Mouse (Mus musculus) lung, adult 18-20 months (tissue): ENCODE data around the gene Hdac7.

ENCODE experiments used
- DNase-seq, 2 experiments: peaks; one replicate each; pipeline ENCODE4 v3.0.0; 2022; ENCODE audit warnings: mixed read lengths in 2 of 2

Gene Hdac7

DNA sequence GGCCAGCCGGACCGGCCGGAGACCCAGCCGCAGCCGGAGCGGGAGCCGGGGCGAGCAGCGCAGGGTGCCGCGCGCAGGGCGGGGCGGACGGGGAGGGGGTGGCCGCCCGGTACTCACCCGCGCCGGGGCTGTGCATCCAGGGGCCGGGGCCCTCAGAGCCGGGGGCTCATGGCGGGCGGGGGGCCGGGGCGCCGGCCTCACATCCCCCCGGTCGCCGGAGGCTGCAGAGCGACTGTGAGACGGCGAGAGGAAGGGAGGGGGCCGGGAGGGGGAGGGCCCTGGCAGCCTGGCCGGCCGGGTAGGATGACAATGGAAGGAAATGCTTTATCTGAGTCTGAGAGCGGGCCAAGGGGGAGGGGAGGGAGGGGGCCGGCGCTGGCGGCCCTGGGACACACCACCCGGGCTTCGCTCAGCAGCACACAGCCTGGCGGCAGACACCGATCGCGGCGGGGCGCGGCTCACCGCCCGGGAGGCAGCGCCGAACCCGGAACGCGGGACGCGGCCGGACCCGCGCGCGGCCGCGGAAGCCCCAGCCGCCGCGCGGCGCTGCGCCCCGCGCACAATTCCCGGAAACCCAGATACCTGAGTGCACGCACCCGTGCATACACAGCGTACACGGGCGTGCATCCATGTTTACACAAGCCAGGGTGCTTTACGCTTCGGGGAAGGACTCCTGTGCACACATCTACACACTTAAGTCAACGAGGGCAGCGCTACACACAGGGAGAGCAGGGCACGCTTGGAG lies 12.9 kb downstream of the Hdac7 start:
- DNase-seq = peak; percentile 74 to 82

DNA sequence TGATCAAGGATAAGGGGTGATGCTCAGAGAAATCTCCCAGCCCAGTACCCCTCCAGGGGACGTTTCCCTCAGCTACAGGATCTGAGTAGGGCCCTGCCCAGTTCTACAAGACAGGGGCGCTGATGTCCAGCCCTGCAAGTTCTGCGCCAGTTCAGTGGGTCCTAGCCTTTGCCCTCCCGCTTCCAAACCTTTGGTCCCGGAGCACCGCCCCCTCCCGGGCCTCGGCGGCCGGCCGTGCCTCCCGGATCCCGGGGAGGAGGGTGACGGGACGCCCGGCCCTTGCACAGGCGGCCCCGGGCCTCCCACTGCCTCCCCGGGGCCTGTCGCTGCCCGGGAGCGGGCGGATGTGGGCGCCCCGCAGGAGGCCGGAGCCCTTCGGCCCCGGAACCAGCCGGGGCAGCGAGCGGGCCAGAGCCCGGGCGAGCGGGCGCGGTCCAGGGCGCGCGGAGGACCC lies 13.5 kb downstream of the Hdac7 start:
- peak; percentile 60 to 74 for DNase-seq

DNA sequence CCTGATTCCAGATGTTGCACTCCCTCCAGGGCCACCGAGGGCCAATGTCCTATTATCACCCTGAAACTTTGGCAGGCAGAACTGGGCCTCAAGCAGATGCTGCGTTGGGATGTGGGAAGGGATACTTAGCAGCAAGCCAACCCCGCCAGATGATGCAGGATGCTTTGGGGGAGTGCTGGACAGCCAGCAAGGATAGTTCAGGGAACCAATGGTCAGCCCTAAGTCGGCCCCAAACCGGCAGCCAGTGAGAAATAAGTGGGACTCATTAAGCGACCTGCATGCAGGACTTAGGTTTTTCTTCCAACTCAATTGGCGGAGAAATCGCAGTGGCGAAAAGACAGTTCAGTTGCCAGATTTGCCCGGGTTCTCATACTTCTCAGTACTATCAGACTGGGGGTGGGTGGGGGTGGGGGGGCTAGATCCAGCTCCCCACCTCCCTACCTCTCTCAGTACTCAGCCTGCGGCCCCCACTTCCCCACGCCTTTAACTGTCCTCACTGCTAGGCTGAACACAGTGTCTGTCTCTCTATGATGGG lies 14.0 kb downstream of the Hdac7 start:
- peak in 1 of 2 experiments; percentile 21 for DNase-seq

DNA sequence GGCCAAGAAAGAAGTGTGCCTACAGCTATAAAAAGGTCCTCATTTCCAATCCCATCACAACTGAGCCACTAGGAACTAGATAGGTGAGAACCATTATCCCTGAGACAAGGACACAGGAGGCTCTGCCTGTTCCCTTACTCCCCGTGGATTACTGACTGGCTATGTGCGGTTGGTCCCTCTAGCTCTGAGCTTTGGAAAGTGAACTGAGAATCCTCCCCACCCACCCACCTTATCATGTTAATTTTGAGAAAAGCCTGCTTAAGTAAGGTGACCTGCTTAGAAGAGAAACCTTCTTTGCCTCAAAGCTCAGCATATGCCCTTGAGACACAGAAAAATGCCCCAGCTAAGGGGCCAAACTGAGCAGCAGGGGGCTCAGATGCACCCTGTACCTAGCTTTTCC lies 14.9 kb downstream of the Hdac7 start:
- DNase-seq = no peak

DNA sequence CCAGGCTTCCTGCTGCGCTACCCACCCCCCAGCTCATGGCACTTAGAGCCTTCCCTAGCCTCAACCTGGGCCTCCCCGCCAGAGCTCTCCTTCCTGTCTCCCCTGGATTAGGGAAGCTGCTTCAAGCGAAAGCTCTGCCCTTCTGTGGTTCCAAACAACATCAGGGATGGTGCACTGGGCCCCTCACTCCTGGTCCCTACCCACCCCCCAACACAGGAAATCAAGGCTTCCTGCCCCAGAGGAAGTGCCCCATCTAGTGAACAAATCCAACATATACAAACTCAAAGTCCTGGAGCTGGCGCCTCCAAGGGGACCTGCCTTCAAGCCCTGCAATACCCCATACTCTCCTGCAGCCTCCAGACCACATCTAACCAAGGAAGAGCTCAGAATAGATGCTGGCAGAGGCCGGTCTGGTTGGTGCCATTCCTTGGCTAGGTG lies 15.4 kb downstream of the Hdac7 start:
- DNase-seq = peak; percentile 71 to 78

DNA sequence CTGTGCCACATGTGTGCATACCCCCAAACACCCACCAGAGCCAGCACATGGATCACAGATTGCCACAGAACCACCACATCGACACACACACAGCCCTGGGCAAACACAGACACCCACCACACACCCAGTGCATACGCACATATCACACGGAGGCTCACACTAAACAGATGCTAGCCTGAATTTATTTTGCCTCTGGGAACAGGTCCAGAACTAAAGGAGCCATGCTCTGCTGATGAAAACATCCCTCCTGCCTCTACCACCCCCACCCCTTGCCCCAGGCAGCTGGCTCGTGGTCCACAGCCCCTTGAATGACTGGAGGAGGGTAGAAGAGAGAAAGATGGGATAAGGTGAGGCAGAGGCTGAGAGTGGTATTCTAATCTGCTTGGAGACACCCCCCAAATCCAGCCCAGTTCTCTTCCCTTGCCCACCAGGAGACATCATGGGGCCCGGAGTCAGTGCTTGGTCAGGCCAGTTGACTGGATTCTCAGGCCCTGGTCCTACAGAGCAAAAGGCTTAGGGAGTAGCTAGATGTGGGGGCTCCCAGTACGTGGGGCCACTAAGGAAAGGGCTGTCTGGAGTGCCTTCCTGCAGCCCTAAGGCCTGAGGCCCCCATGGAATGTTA lies 16.0 kb downstream of the Hdac7 start:
- no peak for DNase-seq

DNA sequence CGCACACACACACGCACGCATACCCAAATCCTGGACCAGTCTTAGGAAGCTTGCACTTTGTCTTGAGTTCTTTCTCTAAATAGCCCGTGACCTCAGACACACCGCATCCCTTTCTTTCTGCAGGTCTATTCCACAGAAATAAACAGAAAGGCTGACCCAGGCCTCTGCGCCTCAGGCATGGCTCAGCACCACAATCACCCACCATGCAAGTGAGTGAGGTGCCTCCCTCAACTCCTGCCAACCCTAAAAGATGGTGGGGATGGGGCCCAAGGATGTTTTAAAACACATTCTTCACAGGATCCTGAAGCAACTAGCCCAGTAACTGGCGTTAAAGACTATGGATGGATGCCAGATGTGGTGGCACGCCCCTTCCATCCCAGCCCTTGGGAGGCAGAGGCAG lies 16.9 kb downstream of the Hdac7 start:
- DNase-seq = no peak

DNA sequence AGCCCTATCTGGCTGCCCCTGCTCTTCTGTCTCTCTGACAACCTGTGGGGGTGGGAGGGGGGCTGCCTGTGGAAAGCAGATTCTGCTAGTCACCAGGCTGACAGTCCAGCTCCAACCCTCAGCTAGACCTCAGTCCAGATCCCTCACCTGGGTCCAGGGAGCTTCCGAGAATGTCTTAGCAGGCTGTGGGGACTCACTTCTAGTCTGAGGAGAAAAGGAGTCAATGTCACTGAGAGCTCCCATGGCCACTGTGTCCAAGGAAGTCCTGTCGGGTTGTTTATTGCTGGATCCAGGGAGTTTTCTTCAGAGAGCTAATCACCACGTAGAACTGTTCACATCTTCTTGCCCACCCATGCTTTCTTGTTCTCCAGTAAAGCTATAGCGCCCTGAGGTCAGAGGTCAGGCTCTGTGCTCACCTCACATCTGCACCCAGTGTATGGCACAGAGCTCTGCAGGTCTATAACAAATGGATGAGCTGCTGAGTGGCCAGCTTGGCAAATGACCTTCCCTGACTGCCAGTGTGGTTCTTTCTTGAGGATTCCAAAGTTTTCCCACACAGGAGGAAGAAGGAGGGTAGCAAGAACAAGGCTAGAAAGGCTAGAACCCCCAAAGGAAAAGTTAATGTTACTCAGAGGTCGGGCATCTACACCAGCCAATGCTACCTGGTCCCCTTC lies 17.6 kb downstream of the Hdac7 start:
- DNase-seq = no peak

DNA sequence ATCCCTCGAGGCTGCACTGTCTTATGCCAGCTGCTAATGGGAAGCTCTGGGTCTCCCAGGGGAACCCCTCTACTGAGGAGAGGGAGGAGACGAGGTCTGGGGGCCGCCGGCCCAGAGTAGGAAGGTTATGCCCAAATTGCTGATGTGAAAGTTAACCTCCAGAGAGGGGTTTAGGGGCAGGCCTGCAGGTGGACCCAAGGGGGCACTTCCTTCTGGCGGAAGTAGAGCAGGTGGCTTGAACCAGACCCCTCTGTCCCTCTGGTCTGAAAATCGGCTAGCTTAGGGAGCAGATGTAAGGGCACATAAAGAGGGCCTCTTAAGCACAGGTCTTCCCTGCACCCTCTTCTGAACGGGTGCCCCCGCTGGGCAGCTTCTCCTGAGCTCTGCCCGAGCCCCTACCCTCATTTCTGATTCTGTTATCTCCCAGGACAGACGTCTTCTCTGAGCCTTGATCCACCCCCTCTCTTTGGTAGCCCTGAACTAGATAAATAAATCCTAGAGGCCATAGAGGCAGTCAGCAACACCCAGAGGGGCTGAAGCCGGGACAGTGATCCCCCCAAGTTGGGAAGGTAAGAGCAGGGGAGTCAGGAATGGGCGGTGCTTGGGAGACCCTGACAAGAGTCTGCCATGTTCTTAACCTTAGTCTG lies 18.2 kb downstream of the Hdac7 start:
- DNase-seq = no peak

DNA sequence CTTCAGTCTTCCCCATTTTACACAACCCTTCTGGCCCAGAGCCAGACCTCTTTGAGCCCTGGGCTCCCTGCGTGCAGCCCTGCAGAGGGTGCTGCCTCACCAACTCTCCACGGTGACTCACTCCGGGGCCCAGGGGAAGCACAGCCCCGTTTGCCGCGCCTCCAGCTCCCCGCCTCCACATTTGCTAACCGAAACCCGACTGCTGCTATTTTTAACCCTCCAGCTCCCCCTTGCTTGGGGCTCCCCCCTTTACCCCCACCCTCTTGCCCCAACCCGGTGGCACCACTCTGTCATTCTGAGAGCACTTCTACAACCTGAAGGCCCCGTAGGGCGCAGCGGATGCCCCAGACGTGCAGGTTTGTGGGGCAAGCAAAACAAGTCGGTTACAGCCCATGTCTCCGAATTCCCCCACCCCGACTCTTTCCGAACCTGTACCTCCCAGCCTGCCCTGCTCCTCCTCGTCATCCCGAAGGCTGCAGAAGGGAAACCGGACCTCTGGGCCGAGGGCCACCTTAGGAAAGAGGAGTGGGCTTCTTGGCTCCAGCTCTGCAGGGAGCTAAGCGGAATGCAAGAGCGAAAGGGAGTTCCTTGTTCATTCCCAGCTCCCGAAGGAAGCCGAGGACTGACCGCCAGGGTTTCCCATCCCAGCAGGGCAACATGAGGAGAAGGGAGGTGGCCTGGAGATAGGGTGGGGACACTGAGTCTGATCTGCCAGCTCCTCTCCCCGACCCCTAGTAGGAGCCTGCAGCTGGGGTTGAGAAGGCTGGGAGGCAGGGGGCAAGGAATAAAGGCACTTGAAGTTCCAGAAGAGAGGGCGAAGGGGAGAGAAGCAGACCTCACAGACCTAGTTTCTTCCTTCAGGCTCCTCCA lies 19.0 kb downstream of the Hdac7 start:
- peak; percentile 93 to 96 for DNase-seq

DNA sequence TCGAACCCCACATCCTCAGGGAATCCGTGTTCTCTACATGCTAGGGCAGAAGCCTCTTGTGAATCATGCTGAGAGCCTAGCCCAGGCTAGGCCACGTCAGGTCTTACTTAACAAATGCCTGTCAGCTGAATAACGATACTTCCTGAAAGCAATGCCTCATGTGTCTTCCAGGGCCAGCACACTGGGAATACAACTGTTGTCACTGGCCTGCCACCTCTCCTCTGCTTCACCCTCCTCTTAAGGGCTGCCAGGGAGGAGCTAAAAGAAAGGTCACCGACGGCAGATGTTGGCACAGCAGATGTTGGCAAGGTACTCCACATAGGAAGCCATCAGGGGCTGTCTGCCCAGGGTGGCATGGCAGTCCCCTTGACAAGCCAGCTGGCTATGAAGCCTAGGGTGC lies 20.3 kb downstream of the Hdac7 start:
- DNase-seq = peak; percentile 38 to 61

DNA sequence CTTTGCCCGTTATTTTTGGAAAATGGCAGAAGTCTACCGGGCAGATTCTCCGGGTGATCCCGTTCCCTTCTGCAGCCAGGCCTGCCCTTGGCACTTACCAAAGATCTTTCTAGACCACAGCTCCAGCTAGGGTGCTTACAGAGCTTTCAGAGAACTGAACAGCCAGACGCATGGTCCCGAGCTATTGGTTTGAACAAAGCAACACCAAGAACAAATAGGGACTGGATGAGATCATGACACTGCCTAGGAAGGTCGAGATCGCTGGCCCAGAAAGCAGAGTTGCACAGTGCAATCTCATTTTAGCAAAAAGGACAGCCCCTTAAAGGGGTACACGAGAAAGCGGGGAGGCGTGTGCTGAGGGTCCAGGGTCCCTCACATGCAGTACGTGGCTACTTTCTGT lies 20.8 kb downstream of the Hdac7 start:
- no peak for DNase-seq

DNA sequence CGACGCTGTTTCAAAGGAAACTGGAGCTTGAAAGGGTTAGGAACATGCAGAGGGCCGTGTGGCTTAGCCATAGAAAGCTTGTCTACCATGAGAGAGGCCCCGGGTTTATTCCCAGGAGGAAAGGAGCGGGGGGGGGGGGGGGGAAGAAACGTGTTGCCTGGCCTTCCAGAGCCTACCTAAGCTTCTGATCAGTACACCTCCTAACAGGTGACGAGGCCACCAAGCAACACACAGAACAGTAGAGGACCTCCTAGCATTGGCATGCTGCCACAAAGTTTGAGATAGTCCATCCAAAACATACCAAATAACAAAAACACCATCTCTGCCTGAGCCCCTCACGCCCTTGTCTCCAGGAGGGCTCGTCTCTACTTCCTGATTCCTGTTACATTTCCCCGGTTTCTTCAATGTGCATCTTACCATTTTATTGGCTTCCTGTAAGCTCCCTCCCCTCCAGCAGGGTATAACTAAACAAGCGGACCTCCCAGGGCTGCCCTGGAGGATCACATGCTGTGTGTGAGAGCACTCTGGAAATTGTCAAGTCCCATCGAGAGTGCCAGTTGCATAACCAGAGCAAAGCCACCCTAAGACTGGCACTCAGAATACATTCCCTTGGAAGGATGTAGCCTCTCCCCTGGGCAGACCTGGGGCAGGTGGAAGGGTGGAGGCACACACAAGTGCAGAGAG lies 21.6 kb downstream of the Hdac7 start:
- DNase-seq = peak; percentile 91 to 93

DNA sequence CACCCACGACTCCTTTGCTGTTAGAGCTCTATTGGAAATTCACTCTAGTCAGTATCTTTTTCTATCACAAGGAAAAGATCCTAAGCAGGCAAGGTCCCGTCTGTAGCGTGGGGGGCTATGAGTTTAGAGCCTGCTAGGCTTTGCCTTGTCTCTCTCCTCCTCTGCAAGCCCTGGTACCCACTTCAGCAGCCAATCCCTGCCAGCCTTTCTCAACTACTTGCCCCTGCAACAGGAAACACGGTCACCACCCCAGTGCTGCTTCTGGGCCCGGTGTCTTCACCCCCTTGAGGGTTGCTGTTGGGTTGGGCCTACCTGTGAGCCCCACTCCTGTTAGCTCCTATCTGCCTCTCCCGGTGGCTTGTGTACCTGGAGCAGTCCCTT lies 22.3 kb downstream of the Hdac7 start:
- peak; percentile 38 to 60 for DNase-seq

DNA sequence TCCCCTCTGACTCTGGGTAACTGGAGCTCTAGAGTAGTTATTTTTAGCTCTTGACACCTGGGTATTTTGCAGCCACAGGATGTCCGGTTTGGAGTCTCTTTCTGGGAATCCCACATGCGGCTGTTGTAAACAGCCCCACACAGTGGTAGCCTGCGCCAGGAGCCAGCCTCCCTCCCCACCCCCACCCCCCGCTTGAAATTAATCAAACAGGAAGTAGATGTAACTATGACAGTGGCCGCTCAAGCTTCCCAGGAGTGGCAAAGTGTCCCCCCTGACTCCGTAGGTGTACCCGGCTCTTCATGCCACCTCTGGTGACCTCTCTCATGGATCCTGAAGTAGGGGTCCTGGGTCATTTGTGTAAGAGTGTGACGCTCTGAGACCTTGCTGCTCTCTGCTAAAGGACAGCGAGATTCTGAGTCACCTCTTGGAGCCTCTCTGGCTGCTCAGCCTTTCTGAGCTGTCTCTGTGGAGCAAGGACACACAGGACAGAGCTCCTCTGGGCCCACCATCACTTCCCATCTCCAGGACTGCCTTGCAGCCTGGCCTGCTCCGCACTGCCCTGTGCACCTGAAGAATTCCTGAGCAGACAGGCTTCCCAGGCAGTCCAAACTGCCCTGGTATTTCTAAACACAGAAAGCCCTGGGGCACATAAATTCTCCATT lies 22.9 kb downstream of the Hdac7 start:
- DNase-seq = peak; percentile 43 to 69

DNA sequence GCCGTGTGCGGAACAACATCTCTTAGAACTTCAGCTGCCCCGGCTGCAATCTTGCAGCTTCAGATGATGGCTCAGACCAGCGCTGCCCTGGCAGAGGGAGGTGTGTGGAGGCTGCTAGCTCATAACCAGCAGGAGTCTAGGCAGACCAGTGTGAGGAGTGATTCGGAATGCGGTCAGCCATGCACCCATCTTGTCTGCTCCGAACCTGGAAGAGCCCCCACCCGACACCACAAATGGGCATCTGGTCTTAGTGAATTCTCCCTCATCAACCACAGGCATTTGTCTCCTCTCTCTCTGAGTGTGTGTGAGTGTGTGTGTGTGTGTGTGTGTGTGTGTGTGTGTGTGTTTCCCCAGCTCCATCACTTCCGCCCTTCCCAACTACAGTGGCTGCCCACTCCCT lies 24.4 kb downstream of the Hdac7 start:
- DNase-seq = no peak

DNA sequence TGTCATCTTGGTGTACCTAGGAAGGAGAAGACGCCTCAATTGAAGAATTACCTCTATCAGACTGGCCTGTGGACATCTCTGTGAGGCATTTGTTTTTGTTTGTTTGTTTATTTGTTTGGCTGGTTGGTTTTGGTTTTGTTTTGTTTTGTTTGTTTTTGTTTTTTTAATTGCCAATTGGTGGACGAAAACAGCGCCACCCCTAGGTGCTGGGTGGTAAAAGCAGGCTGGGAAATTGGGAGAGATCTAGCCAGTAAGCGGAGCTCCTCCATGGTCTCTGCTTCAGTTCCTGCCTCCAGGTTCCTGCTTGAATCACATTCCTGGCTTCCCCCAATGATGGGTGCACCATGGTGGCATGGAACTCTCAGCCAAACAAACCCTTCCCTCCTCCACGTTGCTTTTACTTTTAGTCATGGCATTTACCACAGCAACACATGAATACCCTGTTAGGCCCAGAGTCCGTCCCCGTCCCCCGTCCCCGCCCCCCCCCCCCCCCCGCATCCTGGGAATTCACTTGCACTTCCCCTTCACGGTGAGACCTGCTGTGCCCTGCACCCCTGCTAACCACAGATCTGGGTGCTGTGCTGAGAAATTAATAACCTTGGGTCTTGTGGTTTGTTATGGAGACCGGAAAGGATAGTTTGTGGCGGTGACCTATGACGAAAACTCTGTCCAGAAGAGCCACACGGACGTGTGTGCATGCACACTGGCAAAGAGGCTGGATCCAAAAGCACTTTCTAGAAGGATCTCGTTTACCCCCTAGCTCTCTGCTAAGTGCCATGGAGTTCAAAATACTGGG lies 27.9 kb downstream of the Hdac7 start:
- no peak for DNase-seq

DNA sequence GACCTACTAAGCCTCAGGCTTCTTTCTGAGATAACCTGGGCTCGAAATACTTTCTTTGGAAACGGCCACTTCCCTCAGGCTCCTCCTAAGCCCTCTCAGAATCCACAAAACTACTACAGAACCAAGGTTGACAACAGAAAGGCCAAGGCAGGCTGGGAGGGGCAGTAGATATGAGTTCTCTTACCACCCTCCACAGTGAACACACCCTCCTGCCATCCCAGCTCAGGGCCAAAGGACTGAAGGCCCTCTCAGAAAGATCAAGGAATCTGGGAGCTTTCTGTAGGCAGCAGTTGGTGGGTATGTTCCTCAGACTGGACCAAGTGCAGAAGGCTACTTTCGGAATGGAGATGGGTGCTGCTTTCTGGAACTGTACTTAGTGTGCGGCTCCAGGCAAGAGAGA lies 29.0 kb downstream of the Hdac7 start:
- DNase-seq = no peak

DNA sequence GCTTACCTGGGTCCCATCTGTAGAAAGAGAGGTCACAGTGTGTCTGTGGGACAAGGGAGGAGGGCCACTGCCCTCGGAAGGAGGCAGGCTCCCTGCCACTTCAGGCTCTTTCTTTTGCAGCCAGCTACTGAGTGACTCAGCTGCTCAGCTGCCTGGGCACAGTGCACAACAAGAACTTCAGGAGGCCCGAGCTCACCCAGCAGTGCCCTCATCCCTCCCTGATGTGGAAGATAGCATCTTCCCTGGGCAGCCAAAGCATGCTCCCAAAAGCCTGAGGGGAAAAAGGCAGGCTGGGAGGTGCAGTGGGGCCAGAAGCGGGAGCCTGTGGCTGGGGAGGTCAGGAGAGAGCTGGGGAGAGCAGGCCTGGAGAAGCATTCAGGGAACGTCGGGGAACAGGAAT lies 29.6 kb downstream of the Hdac7 start:
- DNase-seq = no peak
